Mouse (Mus musculus): Measurements from ENCODE around the gene Krt25. TPM values are rescaled to one million over a fixed set of nuclear protein-coding genes. Genes with fewer than 3 reads are reported as not detected.

Gene Krt25
- total RNA-seq, 2 experiments from 2014 or later = not detected

DNA sequence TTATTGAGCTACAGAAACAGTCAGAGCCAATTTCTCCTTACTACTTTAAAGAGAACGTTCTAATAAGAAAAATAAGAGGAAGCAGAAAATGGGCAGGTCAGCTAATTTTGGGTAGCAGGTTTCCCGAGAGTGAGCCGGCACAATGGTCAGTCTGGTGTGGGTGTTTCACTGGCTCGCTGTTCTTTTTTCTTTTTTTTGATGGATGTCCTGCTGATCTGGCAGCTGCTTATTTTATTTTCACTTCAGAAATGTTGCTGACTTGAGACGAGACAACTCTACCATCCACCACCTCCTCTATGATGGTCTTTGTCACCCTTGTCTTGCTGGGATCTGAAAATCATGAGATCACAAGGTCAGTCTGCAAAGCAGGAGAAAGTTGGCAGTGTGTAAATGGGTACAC lies 42.8 kb downstream of the Krt25 start:
- no peak for DNase-seq (ENCODE audit: low spot score in 2 of 2)

DNA sequence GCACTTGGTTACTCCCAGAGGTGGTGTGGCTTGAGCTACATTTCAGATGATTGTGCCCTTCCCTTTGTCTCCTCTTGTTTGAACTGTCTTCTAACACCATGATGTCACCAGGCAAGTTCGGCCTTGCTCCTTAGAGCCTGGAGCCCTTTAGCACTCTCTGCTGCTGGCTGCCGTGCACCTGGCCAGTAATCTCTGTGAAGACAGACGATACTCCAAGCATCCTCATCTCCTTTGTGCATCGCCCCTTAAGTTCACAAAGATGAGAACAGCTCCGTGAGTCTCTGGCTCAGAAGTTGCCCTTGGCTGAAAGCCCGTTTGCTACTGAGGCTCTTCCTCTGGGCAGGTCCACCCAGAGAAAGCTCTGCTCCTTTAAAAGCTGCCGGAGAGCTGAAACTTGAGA lies 46.0 kb downstream of the Krt25 start:
- no peak for DNase-seq (ENCODE audit: low spot score in 2 of 2)

GRCm38 (mm10) chr11:99275624-99276023 lies 47.1 kb downstream of the Krt25 start:
- DNase-seq (ENCODE audit: low spot score in 2 of 2) = no peak

GRCm38 (mm10) chr11:99272721-99273120 lies 50.0 kb downstream of the Krt25 start:
- DNase-seq (ENCODE audit: low spot score in 2 of 2) = no peak

DNA sequence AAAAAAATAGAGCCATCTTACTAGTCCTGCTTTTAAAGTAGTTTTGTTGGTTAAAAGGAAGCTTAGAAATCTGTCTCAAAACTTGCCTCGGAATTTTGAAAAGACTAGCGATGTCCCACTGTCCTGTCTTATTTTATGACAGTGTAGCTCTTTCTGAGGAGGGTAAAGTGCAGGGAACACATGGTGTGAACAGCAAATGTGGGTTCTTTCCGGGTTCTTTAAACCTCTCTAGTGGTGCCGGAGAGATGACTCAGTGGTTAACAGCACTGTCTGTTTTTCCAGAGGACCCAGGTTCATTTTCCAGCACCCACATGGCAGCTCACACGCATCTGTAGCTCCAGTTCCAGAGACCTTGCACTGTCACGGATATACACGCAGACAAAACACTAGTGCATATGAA lies 53.6 kb downstream of the Krt25 start:
- no peak for DNase-seq (ENCODE audit: low spot score in 2 of 2)

GRCm38 (mm10) chr11:99265796-99266195 lies 57.0 kb downstream of the Krt25 start:
- no peak for DNase-seq (ENCODE audit: low spot score in 2 of 2)

Other genes with a start within 250 kb of the Krt25 start
- gene Tns4, start 233.6 kb downstream of the Krt25 start, total RNA-seq (2021) = under 1 TPM; 0.14 to 0.16 TPM
- gene Ccr7, start 167.9 kb downstream of the Krt25 start, total RNA-seq (2021) = under 1 TPM in 1 of 2 experiments, not detected in 1; 0.49 TPM
- gene Smarce1, start 91.9 kb downstream of the Krt25 start, total RNA-seq (2021) = 10 to 100 TPM; 53.4 to 53.7 TPM
- 10 to 100 TPM; 28.3 to 32.0 TPM for gene Krt222, start 78.9 kb downstream of the Krt25 start, total RNA-seq (2021)
- gene Krt24, start 37.7 kb downstream of the Krt25 start, total RNA-seq (2021) = not detected
- gene Krt26, start 15.0 kb upstream of the Krt25 start, total RNA-seq (2021) = not detected
- not detected for gene Krt27, start 28.2 kb upstream of the Krt25 start, total RNA-seq (2021)
- gene Krt28, start 52.0 kb upstream of the Krt25 start, total RNA-seq (2021) = not detected
- 10 to 100 TPM; 11.0 to 12.5 TPM for gene Krt10, start 66.4 kb upstream of the Krt25 start, total RNA-seq (2021)
- gene Krt12, start 99.3 kb upstream of the Krt25 start, total RNA-seq (2021) = 10 to 100 TPM; 10.8 to 12.0 TPM
- gene Krt20, start 115.2 kb upstream of the Krt25 start, total RNA-seq (2021) = not detected
- not detected for gene Krt23, start 170.2 kb upstream of the Krt25 start, total RNA-seq (2021)
- not detected for gene Krt39, start 198.4 kb upstream of the Krt25 start, total RNA-seq (2021)
- gene Krt40, start 220.2 kb upstream of the Krt25 start, total RNA-seq (2021) = not detected
- gene Krtap3-3, start 227.9 kb upstream of the Krt25 start, total RNA-seq (2021) = not detected
- gene Krtap3-2, start 233.9 kb upstream of the Krt25 start, total RNA-seq (2021) = not detected
- gene Gm11939, start 236.5 kb upstream of the Krt25 start, total RNA-seq (2021) = not detected
- not detected for gene Krtap3-1, start 243.7 kb upstream of the Krt25 start, total RNA-seq (2021)